Mouse (Mus musculus): ENCODE data around the gene Abhd12. TPM values are rescaled to one million over a fixed set of nuclear protein-coding genes. Genes with fewer than 3 reads are reported as not detected.

Abhd12 gene
- polyA plus RNA-seq, 1 experiment from 2014 or later = 77.8 TPM

- Histone ChIP-seq H3K36me3 (peaks cover 22% of the 10 kb centered on the region), H3K4me3 (no peak overlapping the region), H3K4me1 (no peaks in the 10 kb centered on the region), H3K9ac (no peak overlapping the region), H3K27ac (no peak overlapping the region), H3K9me3 (no peaks in the 10 kb centered on the region), H3K4me2 (replicated peaks) (no peak overlapping the region), H3K27me3 (replicated peaks) (no peaks in the 10 kb centered on the region)
- WGBS = 86% methylated on average over 12 of the region's 12 CpGs
- no peak for ATAC-seq (ENCODE audit: low FRiP score, low read depth)
Measured at GRCm38 (mm10) chr2:150839686-150840471, 64.7 kb downstream of the Abhd12 start.

- ATAC-seq (ENCODE audit: low FRiP score, low read depth) = no peak
- Histone ChIP-seq H3K4me3 (no peak overlapping the region), H3K27me3 (replicated peaks) (no peaks in the 10 kb centered on the region), H3K4me2 (replicated peaks) (no peak overlapping the region), H3K9me3 (no peaks in the 10 kb centered on the region), H3K27ac (no peak overlapping the region), H3K36me3 (peaks cover 39% of the 10 kb centered on the region), H3K4me1 (no peaks in the 10 kb centered on the region), H3K9ac (no peak overlapping the region)
- 100% methylated on average over 3 of the region's 3 CpGs for WGBS
Measured at GRCm38 (mm10) chr2:150837781-150838180, 66.8 kb downstream of the Abhd12 start.

GRCm38 (mm10) chr2:150836906-150837305, 67.6 kb downstream of the Abhd12 start:
- Histone ChIP-seq H3K4me1 (no peaks in the 10 kb centered on the region), H3K9ac (no peak overlapping the region), H3K27ac (no peak overlapping the region), H3K4me2 (replicated peaks) (no peak overlapping the region), H3K9me3 (no peaks in the 10 kb centered on the region), H3K27me3 (replicated peaks) (no peaks in the 10 kb centered on the region), H3K4me3 (no peak overlapping the region), H3K36me3 (peaks cover 47% of the 10 kb centered on the region)
- ATAC-seq (ENCODE audit: low FRiP score, low read depth) = no peak
- WGBS = 81% methylated on average over 15 of the region's 15 CpGs

- peaks cover 57% of the 10 kb centered on the region for H3K36me3 ChIP-seq
- no peaks in the 10 kb centered on the region for H3K4me1 ChIP-seq
- H3K9ac ChIP-seq = no peak overlapping the region
- 90% methylated on average over 4 of the region's 4 CpGs for WGBS
- no peak overlapping the region for H3K27ac ChIP-seq
- no peaks in the 10 kb centered on the region for H3K9me3 ChIP-seq
- no peak overlapping the region for H3K4me3 ChIP-seq
- no peak overlapping the region for H3K4me2 ChIP-seq (replicated peaks)
- H3K27me3 ChIP-seq (replicated peaks) = no peaks in the 10 kb centered on the region
- no peak for ATAC-seq (ENCODE audit: low FRiP score, low read depth)
Measured at GRCm38 (mm10) chr2:150835975-150836374, 68.6 kb downstream of the Abhd12 start.

- 94% methylated on average over 7 of the region's 7 CpGs for WGBS
- no peak overlapping the region for H3K4me3 ChIP-seq
- no peak overlapping the region for H3K9ac ChIP-seq
- H3K4me2 ChIP-seq (replicated peaks) = no peak overlapping the region
- ATAC-seq (ENCODE audit: low FRiP score, low read depth) = no peak
- H3K27me3 ChIP-seq (replicated peaks) = no peaks in the 10 kb centered on the region
- no peak overlapping the region for H3K27ac ChIP-seq
- no peaks in the 10 kb centered on the region for H3K9me3 ChIP-seq
- peaks cover 69% of the 10 kb centered on the region for H3K36me3 ChIP-seq
- H3K4me1 ChIP-seq = no peaks in the 10 kb centered on the region
Measured at GRCm38 (mm10) chr2:150834616-150835015, 69.9 kb downstream of the Abhd12 start.

- peaks cover 84% of the 10 kb centered on the region for H3K36me3 ChIP-seq
- no peak for ATAC-seq (ENCODE audit: low FRiP score, low read depth)
- 95% methylated on average over 7 of the region's 7 CpGs for WGBS
Measured at GRCm38 (mm10) chr2:150832029-150832428, 72.5 kb downstream of the Abhd12 start.

GRCm38 (mm10) chr2:150830911-150831441, 73.6 kb downstream of the Abhd12 start:
- Histone ChIP-seq H3K4me3 (no peak overlapping the region), H3K4me1 (no peaks in the 10 kb centered on the region), H3K9ac (no peak overlapping the region), H3K27me3 (replicated peaks) (no peaks in the 10 kb centered on the region), H3K36me3 (peaks cover 89% of the 10 kb centered on the region), H3K4me2 (replicated peaks) (no peak overlapping the region), H3K27ac (no peak overlapping the region), H3K9me3 (no peaks in the 10 kb centered on the region)
- 85% methylated on average over 3 of the region's 3 CpGs for WGBS
- no peak for ATAC-seq (ENCODE audit: low FRiP score, low read depth)

More at GRCm38 (mm10) chr2:150832029-150832428, 72.5 kb downstream of the Abhd12 start:
- Histone ChIP-seq H3K4me2 (replicated peaks) (no peak overlapping the region), H3K27me3 (replicated peaks) (no peaks in the 10 kb centered on the region), H3K4me1 (no peaks in the 10 kb centered on the region), H3K4me3 (no peak overlapping the region), H3K9me3 (no peaks in the 10 kb centered on the region), H3K27ac (no peak overlapping the region), H3K9ac (no peak overlapping the region)

- Histone ChIP-seq H3K4me2 (replicated peaks) (no peak overlapping the region), H3K4me3 (no peak overlapping the region), H3K36me3 (peaks cover 86% of the 10 kb centered on the region), H3K9ac (no peak overlapping the region), H3K9me3 (no peaks in the 10 kb centered on the region), H3K27me3 (replicated peaks) (no peaks in the 10 kb centered on the region), H3K27ac (no peak overlapping the region), H3K4me1 (no peaks in the 10 kb centered on the region)
- no peak for ATAC-seq (ENCODE audit: low FRiP score, low read depth)
- 97% methylated on average over 2 of the region's 2 CpGs for WGBS
Measured at GRCm38 (mm10) chr2:150830011-150830410, 74.5 kb downstream of the Abhd12 start.

- H3K4me3 ChIP-seq = no peak overlapping the region
- no peak overlapping the region for H3K9ac ChIP-seq
- H3K27ac ChIP-seq = no peak overlapping the region
- ATAC-seq (ENCODE audit: low FRiP score, low read depth) = no peak
- H3K4me2 ChIP-seq (replicated peaks) = no peak overlapping the region
- H3K9me3 ChIP-seq = no peaks in the 10 kb centered on the region
- 86% methylated on average over 4 of the region's 4 CpGs for WGBS
- no peaks in the 10 kb centered on the region for H3K4me1 ChIP-seq
- no peaks in the 10 kb centered on the region for H3K27me3 ChIP-seq (replicated peaks)
- peaks cover 83% of the 10 kb centered on the region for H3K36me3 ChIP-seq
Measured at GRCm38 (mm10) chr2:150828654-150829053, 75.9 kb downstream of the Abhd12 start.

- Histone ChIP-seq H3K4me3 (no peak overlapping the region), H3K9ac (no peak overlapping the region), H3K36me3 (peaks cover 78% of the 10 kb centered on the region), H3K4me2 (replicated peaks) (no peak overlapping the region), H3K27ac (no peak overlapping the region), H3K9me3 (no peaks in the 10 kb centered on the region), H3K27me3 (replicated peaks) (no peaks in the 10 kb centered on the region), H3K4me1 (no peaks in the 10 kb centered on the region)
- WGBS = 80% methylated on average over 3 of the region's 3 CpGs
- ATAC-seq (ENCODE audit: low FRiP score, low read depth) = no peak
Measured at GRCm38 (mm10) chr2:150828164-150828563, 76.4 kb downstream of the Abhd12 start.

- Histone ChIP-seq H3K9me3 (no peaks in the 10 kb centered on the region), H3K27ac (no peak overlapping the region), H3K4me2 (replicated peaks) (no peak overlapping the region), H3K9ac (no peak overlapping the region), H3K27me3 (replicated peaks) (no peaks in the 10 kb centered on the region), H3K4me3 (no peak overlapping the region), H3K36me3 (peaks cover 71% of the 10 kb centered on the region), H3K4me1 (no peaks in the 10 kb centered on the region)
- WGBS = 91% methylated on average over 3 of the region's 3 CpGs
- ATAC-seq (ENCODE audit: low FRiP score, low read depth) = no peak
Measured at GRCm38 (mm10) chr2:150826426-150826825, 78.1 kb downstream of the Abhd12 start.

- H3K4me1 ChIP-seq = no peaks in the 10 kb centered on the region
- peaks cover 61% of the 10 kb centered on the region for H3K36me3 ChIP-seq
- no peak overlapping the region for H3K4me3 ChIP-seq
- no peaks in the 10 kb centered on the region for H3K27me3 ChIP-seq (replicated peaks)
- no peak for ATAC-seq (ENCODE audit: low FRiP score, low read depth)
- H3K4me2 ChIP-seq (replicated peaks) = no peak overlapping the region
- no peak overlapping the region for H3K9ac ChIP-seq
- WGBS = 84% methylated on average over 8 of the region's 8 CpGs
- no peak overlapping the region for H3K27ac ChIP-seq
- no peaks in the 10 kb centered on the region for H3K9me3 ChIP-seq
Measured at GRCm38 (mm10) chr2:150822987-150823386, 81.6 kb downstream of the Abhd12 start.

GRCm38 (mm10) chr2:150820720-150821119, 83.8 kb downstream of the Abhd12 start:
- no peak for ATAC-seq (ENCODE audit: low FRiP score, low read depth)
- Histone ChIP-seq H3K9me3 (no peaks in the 10 kb centered on the region), H3K9ac (no peak overlapping the region), H3K27me3 (replicated peaks) (no peaks in the 10 kb centered on the region), H3K36me3 (peaks cover 60% of the 10 kb centered on the region), H3K4me3 (no peak overlapping the region), H3K4me2 (replicated peaks) (no peak overlapping the region), H3K4me1 (no peaks in the 10 kb centered on the region), H3K27ac (no peak overlapping the region)
- 89% methylated on average over 8 of the region's 8 CpGs for WGBS
